Mouse (Mus musculus) heart, embryonic 12.5 days (tissue): ENCODE measurements at regions not wholly inside any gene's neighbourhood (a gene's known extent, or its start where the extent isn't known, plus 50 kb on each side); places are given as distances from the start of the nearest gene placed in this dataset.
A peak's percentile ranks its signal among the peaks of the same experiment; 100 is the strongest.

Experiments
- ATAC-seq: fragments of 200-750 bp; cut with Nextera tagmentation; 2 replicates; pipeline ENCODE4 v1.8.0; 2017; ENCODE audit warnings: moderate TSS enrichment, moderate library complexity; ENCODE audit not compliant: insufficient number of reproducible peaks, low FRiP score
- H3K27ac ChIP-seq: fragments of 300-500 bp; sonication (generic); 2 replicates; pipeline ENCODE4 v1.5.1; 2016; ENCODE audit warnings: mild to moderate bottlenecking, moderate library complexity; ENCODE audit not compliant: poor library complexity, severe bottlenecking
- H3K27me3 ChIP-seq: fragments of 300-500 bp; sonication (generic); replicated peaks from 2 replicates; pipeline ENCODE4 v1.6.1; 2016; ENCODE audit warnings: mild to moderate bottlenecking, moderate library complexity
- H3K36me3 ChIP-seq: fragments of 300-500 bp; sonication (generic); 2 replicates; pipeline ENCODE4 v1.6.1; 2016; ENCODE audit warnings: mild to moderate bottlenecking, moderate library complexity
- H3K4me1 ChIP-seq: fragments of 300-500 bp; sonication (generic); replicated peaks from 2 replicates; pipeline ENCODE4 v1.6.1; 2016; ENCODE audit warnings: mild to moderate bottlenecking
- H3K4me2 ChIP-seq: fragments of 300-500 bp; sonication (generic); 2 replicates; pipeline ENCODE4 v1.6.1; 2016; ENCODE audit warnings: mild to moderate bottlenecking, moderate library complexity
- H3K4me3 ChIP-seq: fragments of 300-500 bp; sonication (generic); 2 replicates; pipeline ENCODE4 v1.5.1; 2016; ENCODE audit warnings: mild to moderate bottlenecking
- H3K9ac ChIP-seq: fragments of 300-500 bp; sonication (generic); 2 replicates; pipeline ENCODE4 v1.6.1; 2016; ENCODE audit warnings: mild to moderate bottlenecking, moderate library complexity
- H3K9me3 ChIP-seq: fragments of 300-500 bp; sonication (generic); replicated peaks from 2 replicates; pipeline ENCODE4 v1.6.1; 2016; ENCODE audit warnings: mild to moderate bottlenecking, moderate library complexity
- WGBS: fragments of 180-500 bp; shearing (Covaris S2); methylation state at CpG from one replicate; pipeline ENCODE4 v1.1.7; 2016; 5-methylcytosine and 5-hydroxymethylcytosine counted together

GRCm38 (mm10) chr17:45320074-45320473 lies 113.5 kb downstream of the Cdc5l start:
- no peaks in the 10 kb centered on the region for H3K36me3 ChIP-seq
- H3K4me2 ChIP-seq, result no peak overlapping the region
- 63% methylated on average over 7 of the region's 7 CpGs for WGBS

DNA sequence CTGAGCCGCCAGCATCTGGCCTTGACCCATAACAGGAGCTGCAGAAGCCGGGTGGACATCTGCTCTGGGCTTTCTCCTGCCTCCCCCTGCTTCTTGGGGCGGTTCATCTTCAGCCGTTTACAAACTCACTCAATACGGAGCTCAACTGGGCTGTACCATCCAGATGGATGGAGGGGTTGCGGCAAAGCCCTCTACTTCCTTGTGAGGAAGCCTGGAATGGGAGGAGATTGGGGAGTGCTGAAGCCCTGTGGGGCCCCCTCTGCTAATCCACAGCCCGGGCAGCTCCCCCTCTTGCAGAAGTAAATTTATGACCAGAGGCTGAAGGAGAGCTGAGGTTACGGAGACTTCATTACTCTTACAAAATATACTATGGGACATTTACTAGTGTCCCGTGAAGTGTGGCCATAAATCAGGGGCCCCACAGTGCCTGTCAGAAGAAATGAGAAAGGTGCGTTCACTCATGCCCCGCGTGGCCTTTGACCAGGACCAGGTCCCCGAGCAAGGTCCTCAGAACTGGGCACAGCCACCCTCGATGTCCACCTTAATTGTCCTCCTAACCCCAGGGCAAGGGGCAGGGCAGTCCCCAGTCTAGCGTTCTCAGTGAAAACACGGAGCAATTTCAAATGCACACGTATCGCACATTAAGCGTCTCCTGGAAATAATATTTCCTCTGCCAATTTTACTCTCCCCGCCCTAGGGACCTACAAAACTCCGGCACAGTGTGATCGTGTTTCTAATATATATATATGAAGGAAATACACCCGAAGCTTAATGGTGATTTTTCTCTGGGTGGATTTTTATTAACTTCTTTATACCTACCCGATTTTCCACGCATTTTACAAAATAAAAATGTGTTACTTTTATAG lies 115.1 kb downstream of the Cdc5l start:
- Histone ChIP-seq H3K27ac (no peak overlapping the region), H3K9me3 (peaks cover 3% of the 10 kb centered on the region; the same call in 1 of the 2 replicates), H3K27me3 (no peaks in the 10 kb centered on the region), H3K36me3 (no peaks in the 10 kb centered on the region), H3K4me3 (no peak overlapping the region), H3K9ac (no peak overlapping the region), H3K4me2 (no peak overlapping the region), H3K4me1 (no peaks in the 10 kb centered on the region)
- 77% methylated on average over 25 of the region's 25 CpGs for WGBS
- ATAC-seq, result no peak

More at GRCm38 (mm10) chr17:45320074-45320473, 113.5 kb downstream of the Cdc5l start:
- Histone ChIP-seq H3K9ac (no peak overlapping the region), H3K9me3 (peaks cover 3% of the 10 kb centered on the region; the same call in 1 of the 2 replicates), H3K27me3 (no peaks in the 10 kb centered on the region), H3K4me3 (no peak overlapping the region), H3K27ac (no peak overlapping the region), H3K4me1 (no peaks in the 10 kb centered on the region)
- no peak for ATAC-seq

DNA sequence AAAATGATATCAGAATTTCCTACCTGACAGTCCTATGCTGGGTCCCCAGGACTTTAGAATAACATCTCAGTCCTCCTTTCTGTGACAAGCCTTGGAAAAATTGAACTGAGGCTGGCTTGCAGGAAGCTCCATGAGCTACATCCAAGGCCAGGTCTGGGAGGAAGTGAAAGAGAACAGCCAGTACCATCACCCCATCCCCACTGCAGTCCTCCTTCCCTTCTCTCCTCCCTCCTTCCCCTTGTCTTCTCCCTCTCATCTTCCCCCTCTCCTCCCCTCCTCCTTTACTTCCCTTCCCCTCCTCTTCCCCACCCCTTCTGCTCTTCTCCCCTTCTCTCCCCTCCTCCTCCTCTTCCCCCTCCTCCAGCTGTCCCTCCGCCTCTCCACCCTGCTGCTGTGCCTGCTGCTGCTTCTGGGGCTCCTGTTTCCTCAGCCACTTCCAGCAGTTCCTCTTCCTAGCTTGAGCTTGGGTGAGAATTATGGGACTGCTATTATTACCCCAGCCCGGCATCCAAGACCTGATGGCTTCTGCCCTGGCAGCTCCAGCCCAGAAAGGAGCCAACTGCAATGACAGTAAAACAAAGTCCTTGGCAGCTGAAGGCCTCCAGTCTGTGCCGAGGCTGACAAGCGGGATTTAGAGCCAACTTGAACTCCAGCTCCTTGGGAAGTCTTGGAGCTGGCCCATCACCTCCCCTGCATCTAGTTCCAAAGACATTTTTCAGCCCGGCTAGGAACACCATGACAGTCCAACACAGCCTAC lies 120.8 kb downstream of the Cdc5l start:
- no peak overlapping the region for H3K9ac ChIP-seq
- H3K4me3 ChIP-seq, result no peak overlapping the region
- H3K27ac ChIP-seq, result no peak overlapping the region
- no peaks in the 10 kb centered on the region for H3K27me3 ChIP-seq
- WGBS, result 76% methylated on average over 5 of the region's 5 CpGs
- no peak overlapping the region for H3K4me2 ChIP-seq
- peaks cover 10% of the 10 kb centered on the region for H3K9me3 ChIP-seq
- no peaks in the 10 kb centered on the region for H3K4me1 ChIP-seq
- no peaks in the 10 kb centered on the region for H3K36me3 ChIP-seq
- ATAC-seq, result no peak

DNA sequence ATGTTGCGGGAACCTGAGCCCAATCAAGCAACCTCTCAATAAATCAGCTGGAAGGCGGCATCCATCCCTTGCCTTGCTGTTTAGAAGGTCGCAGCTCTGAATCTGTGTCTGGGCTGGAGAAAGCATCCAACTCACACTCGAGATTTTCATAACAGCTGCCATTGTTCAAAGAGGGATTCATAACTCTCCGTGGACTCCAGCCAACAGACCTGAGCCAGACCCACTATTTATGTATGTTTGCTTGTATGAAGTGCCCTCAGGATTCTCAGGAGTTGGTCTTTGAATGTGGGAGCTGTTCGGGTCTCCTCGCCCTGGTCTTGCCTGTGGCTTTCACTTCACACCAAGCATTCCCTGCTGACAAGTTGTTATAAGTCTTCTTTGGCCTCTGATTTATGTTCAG lies 127.0 kb downstream of the Cdc5l start:
- no peak for ATAC-seq
- Histone ChIP-seq H3K9ac (no peak overlapping the region), H3K27me3 (no peaks in the 10 kb centered on the region), H3K4me2 (no peak overlapping the region), H3K4me3 (no peak overlapping the region), H3K9me3 (peaks cover 7% of the 10 kb centered on the region), H3K4me1 (no peaks in the 10 kb centered on the region), H3K27ac (no peak overlapping the region), H3K36me3 (no peaks in the 10 kb centered on the region)
- 79% methylated on average over 7 of the region's 7 CpGs for WGBS

DNA sequence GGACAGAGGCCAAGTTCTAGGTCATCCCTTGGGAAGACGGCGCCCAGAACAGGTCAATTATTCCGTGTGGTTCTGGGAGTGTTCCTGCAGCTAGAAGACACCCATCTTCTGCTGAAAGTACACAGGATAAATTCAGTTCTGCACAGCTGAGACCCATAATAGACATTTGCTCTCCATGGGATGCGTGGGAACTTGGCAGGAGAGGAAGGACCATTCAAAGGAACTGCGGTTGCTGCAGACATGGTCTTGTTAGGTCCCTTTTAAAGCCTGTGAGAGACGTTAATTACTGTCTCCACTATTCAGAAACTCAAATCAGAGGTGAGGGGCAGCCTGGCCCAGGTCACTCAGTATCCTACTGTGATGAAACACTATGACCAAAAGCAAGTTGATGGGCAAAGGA lies 130.4 kb downstream of the Cdc5l start:
- Histone ChIP-seq H3K4me2 (no peak overlapping the region), H3K27me3 (no peaks in the 10 kb centered on the region), H3K9me3 (0 out of 2 replicates have a peak, but pooled peaks cover 3% of the 10 kb centered on the region), H3K36me3 (no peaks in the 10 kb centered on the region), H3K9ac (no peak overlapping the region), H3K4me1 (no peaks in the 10 kb centered on the region), H3K4me3 (no peak overlapping the region), H3K27ac (no peak overlapping the region)
- ATAC-seq, result no peak
- 78% methylated on average over 6 of the region's 6 CpGs for WGBS

- 8% methylated on average over 4 of the region's 4 CpGs for WGBS
- Histone ChIP-seq H3K4me1 (no peaks in the 10 kb centered on the region), H3K27ac (no peak overlapping the region)
Observed at GRCm38 (mm10) chr17:45298355-45298754, 135.2 kb downstream of the Cdc5l start.

GRCm38 (mm10) chr17:45297860-45298259 lies 135.7 kb downstream of the Cdc5l start:
- 65% methylated on average over 3 of the region's 3 CpGs for WGBS
- Histone ChIP-seq H3K4me3 (no peak overlapping the region), H3K9me3 (0 out of 2 replicates have a peak, but pooled peaks cover 5% of the 10 kb centered on the region), H3K27ac (no peak overlapping the region), H3K36me3 (no peaks in the 10 kb centered on the region), H3K27me3 (no peaks in the 10 kb centered on the region), H3K4me2 (no peak overlapping the region), H3K4me1 (no peaks in the 10 kb centered on the region), H3K9ac (no peak overlapping the region)
- ATAC-seq, result no peak

More at GRCm38 (mm10) chr17:45298355-45298754, 135.2 kb downstream of the Cdc5l start:
- Histone ChIP-seq H3K27me3 (no peaks in the 10 kb centered on the region), H3K4me3 (no peak overlapping the region), H3K4me2 (no peak overlapping the region), H3K9ac (no peak overlapping the region), H3K36me3 (no peaks in the 10 kb centered on the region), H3K9me3 (0 out of 2 replicates have a peak, but pooled peaks cover 5% of the 10 kb centered on the region)
- 0 out of 2 replicates have a peak, but pooled peaks have one; percentile 6 for ATAC-seq

DNA sequence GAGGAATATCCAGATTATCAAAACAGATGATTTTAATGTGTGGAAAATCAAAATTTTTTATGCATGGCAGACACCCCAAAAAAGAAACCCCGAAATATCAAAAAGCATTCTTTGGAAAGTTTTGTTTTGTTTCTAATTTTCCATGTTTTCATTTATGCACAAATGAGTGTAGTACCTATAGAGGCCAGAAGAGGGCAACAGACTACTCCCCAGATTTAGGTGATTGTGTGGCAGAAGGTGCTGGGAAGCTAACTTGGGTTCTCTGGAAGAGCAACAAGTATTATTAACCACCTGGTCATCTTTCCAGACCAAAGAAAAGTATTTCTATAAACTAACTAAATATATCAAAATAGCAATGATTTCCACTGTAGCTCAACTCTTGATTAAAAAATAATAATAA lies 137.2 kb downstream of the Cdc5l start:
- no peak overlapping the region for H3K27ac ChIP-seq
- no peaks in the 10 kb centered on the region for H3K27me3 ChIP-seq
- H3K4me3 ChIP-seq, result no peak overlapping the region
- ATAC-seq, result no peak
- H3K9me3 ChIP-seq, result 0 out of 2 replicates have a peak, but pooled peaks cover 5% of the 10 kb centered on the region
- WGBS, result 61% methylated on average over 1 of the region's 1 CpGs
- no peaks in the 10 kb centered on the region for H3K36me3 ChIP-seq
- no peaks in the 10 kb centered on the region for H3K4me1 ChIP-seq
- H3K4me2 ChIP-seq, result no peak overlapping the region
- H3K9ac ChIP-seq, result no peak overlapping the region

- Histone ChIP-seq H3K9me3 (0 out of 2 replicates have a peak, but pooled peaks cover 5% of the 10 kb centered on the region), H3K4me2 (no peak overlapping the region), H3K27me3 (no peaks in the 10 kb centered on the region), H3K36me3 (no peaks in the 10 kb centered on the region), H3K4me3 (no peak overlapping the region), H3K9ac (no peak overlapping the region), H3K27ac (no peak overlapping the region), H3K4me1 (no peaks in the 10 kb centered on the region)
- 59% methylated on average over 4 of the region's 4 CpGs for WGBS
- ATAC-seq, result no peak
Observed at GRCm38 (mm10) chr17:45294886-45295285, 138.7 kb downstream of the Cdc5l start.

DNA sequence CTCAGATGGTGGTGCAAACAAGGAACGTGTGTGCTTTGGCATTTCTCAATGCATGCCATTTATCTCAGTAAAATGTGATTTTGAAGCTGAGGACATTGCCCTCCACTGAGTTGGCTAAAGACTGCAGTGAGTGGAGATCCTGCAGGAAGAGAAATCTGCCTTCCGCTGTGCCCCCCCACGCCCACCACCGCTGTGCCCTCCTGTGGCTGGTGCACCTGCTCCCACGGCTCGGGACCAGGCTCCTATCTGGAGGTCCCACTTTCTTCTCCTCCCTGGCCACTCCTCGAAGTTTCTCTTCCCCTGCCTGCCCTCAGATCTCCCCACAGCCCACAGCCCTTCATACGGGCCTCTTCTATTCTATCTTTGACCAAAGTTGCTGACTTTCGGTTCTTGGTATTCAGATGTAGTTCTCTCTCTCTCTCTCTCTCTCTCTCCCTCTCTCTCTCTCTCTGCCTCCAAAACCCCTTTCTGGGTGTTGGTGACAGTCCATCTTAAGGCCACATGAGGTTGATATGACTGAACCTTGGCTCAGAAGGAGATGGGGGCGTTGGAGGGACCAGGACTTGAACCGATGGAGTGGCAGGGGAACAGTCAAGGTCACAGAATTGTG lies 139.2 kb downstream of the Cdc5l start:
- WGBS, result 84% methylated on average over 11 of the region's 11 CpGs
- ATAC-seq, result no peak

DNA sequence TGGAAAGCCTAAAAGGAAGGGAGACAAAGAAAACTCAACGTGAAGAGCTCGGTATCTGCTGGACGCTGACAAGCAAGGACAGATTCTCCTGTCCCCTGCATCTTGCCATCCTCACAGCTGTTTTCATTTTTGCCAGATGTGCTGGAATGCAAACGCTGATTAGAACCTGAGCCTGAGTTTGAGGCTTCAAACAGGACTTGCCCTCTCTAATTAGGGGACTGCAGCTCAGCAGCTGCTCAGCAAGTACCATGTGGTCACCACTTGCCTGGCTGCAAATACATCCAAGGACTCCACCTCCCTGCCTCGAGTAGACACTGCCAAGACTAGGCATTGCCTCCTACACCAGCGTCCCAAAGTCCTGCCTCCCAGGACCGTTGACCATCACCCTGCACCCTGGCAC lies 140.7 kb downstream of the Cdc5l start:
- Histone ChIP-seq H3K9ac (no peak overlapping the region), H3K4me1 (no peaks in the 10 kb centered on the region), H3K36me3 (no peaks in the 10 kb centered on the region), H3K4me2 (no peak overlapping the region), H3K27ac (no peak overlapping the region), H3K9me3 (0 out of 2 replicates have a peak, but pooled peaks cover 2% of the 10 kb centered on the region), H3K4me3 (no peak overlapping the region), H3K27me3 (no peaks in the 10 kb centered on the region)
- ATAC-seq, result no peak
- WGBS, result 71% methylated on average over 7 of the region's 7 CpGs

More for the DNA sequence above, 139.2 kb downstream of the Cdc5l start:
- Histone ChIP-seq H3K27ac (no peak overlapping the region), H3K4me1 (no peaks in the 10 kb centered on the region), H3K36me3 (no peaks in the 10 kb centered on the region), H3K9me3 (0 out of 2 replicates have a peak, but pooled peaks cover 4% of the 10 kb centered on the region), H3K4me3 (no peak overlapping the region), H3K9ac (no peak overlapping the region), H3K4me2 (no peak overlapping the region), H3K27me3 (no peaks in the 10 kb centered on the region)
